Mouse (Mus musculus): Measurements from ENCODE around the gene Fbxw20.

GRCm38 (mm10) chr9:109200349-109200748 lies 34.2 kb downstream of the Fbxw20 start:
- TF ChIP-seq EP300 (IDR thresholded peaks at IDR 0.05; ENCODE audit: insufficient read depth, low read depth, low read length) (no peak), CTCF (IDR thresholded peaks at IDR 0.05) (no peak)
